Comparison of ENCODE assay signal across 18 mouse cellular contexts in the genomic region with DNA sequence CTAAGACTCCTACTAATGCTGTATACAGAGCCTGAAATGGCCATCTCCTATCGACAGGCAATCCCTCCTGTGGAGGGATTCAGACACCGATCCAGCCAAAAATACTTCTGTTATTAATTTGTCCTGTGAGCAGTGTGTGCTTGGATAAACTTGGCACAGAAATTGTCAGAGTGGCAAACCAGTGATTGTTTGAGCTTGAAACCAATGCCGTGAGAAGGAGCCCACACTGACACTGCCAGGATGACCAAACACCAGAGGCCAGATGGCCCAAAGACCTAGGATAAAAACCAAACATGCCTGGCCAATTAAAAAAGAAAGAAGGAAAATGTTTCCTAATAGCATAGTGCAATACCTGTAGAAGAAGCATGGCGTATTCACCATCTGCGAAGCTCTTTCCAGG.
DNase-seq lines count a peak whose midpoint lies in the region; ATAC-seq lines count a peak whose summit lies in the region.
"Had no signal": no experiment of that assay in that cellular context is flagged by ENCODE, and none has a peak within 500 bp of the region (broad histone marks: within the 10 kb centered on the region; RNA-seq: fewer than 3 reads in every experiment).

No protein-coding gene starts in this region.

- DNase-seq in cerebellum, postnatal 4 days (ENCODE audit: low spot score in 2 of 2): no peak
- peak; percentile 9 for DNase-seq in cerebellum, adult 9-11 months
- no peak for DNase-seq in cerebellum, adult 11 months
- peak; percentile 31 for DNase-seq in cerebellum, postnatal 10 days
- DNase-seq in cerebellum, postnatal 36 days: peak; percentile 23 to 25
- no peak for DNase-seq in layer of hippocampus, adult 8-10 months (ENCODE audit: low spot score in 2 of 2)
- DNase-seq in thymus, postnatal 14 days: no peak
- DNase-seq: adrenal gland, postnatal 10 days; gastrocnemius, postnatal 25 days; heart, adult 18-20 months; heart, postnatal 10 days; heart, postnatal 36 days; kidney, adult 18-20 months had no signal

- peak; percentile 92 for ATAC-seq in cerebellum, adult (ENCODE audit: insufficient number of reproducible peaks, low FRiP score, low TSS enrichment)
- ATAC-seq: forebrain, embryonic 15.5 days; hindbrain, embryonic 16.5 days; intestine, embryonic 15.5 days; Patski had no signal

Comparison
In these comparisons a context has a peak if more than half of its experiments do, and no peak if none do; other contexts are left out.
1. DNase-seq: peak in cerebellum, adult 9-11 months (single experiment), cerebellum, postnatal 10 days (2 of 2) and cerebellum, postnatal 36 days (2 of 2); none in cerebellum, postnatal 4 days (0 of 2), cerebellum, adult 11 months (single experiment), layer of hippocampus, adult 8-10 months (0 of 2) and thymus, postnatal 14 days (single experiment).